Mouse (Mus musculus) MEL (cell line): Measurements from ENCODE around the gene Hist1h1c. TPM values are rescaled to one million over a fixed set of nuclear protein-coding genes. Genes with fewer than 3 reads are reported as not detected.
"Not testable (repeated sequence)": the region's sequence is repeated elsewhere in the genome, so short reads cannot be mapped to it uniquely, and the experiment has no call there.

Experiments
- DNase-seq: peaks from one replicate; pipeline ENCODE4 v3.0.0; 2011; ENCODE audit warnings: low read depth, low spot score
- H3K27ac ChIP-seq: 2 replicates; pipeline ENCODE4 v1.5.1; 2012; ENCODE audit warnings: low read depth, mild to moderate bottlenecking, control low read depth, low read length, moderate library complexity; ENCODE audit not compliant: control insufficient read depth
- H3K27me3 ChIP-seq, 2 experiments: fragments of 150-350 bp in 1 of 2; sonication (generic) in 1 of 2; 2 replicates each; pipeline ENCODE4 v1.6.1; 2012; ENCODE audit warnings: low read length in 2 of 2, mild to moderate bottlenecking in 2 of 2, improper control_type of control experiment in 1 of 2, moderate library complexity in 1 of 2; ENCODE audit not compliant: insufficient read depth in 2 of 2, control insufficient read depth in 1 of 2
- H3K36me3 ChIP-seq, 2 experiments: 2 replicates each; pipeline ENCODE4 v1.6.1; 2012 to 2014; ENCODE audit warnings: low read length in 2 of 2, improper control_type of control experiment in 1 of 2, inconsistent platforms in 1 of 2, mild to moderate bottlenecking in 1 of 2; ENCODE audit not compliant: insufficient read depth in 2 of 2, control insufficient read depth in 1 of 2
- H3K4me1 ChIP-seq, 2 experiments: fragments of 150-350 bp in 1 of 2; sonication (generic) in 1 of 2; 2 replicates each; pipeline ENCODE4 v1.6.1; 2012; ENCODE audit warnings: low read length in 2 of 2, improper control_type of control experiment in 1 of 2, mild to moderate bottlenecking in 1 of 2; ENCODE audit not compliant: insufficient read depth in 2 of 2, control insufficient read depth in 1 of 2
- H3K4me3 ChIP-seq, 2 experiments: fragments of 150-350 bp in 1 of 2; sonication (generic) in 1 of 2; 2 replicates each; pipeline ENCODE4 v1.5.1; 2012; ENCODE audit warnings: low read depth in 2 of 2, low read length in 2 of 2, mild to moderate bottlenecking in 2 of 2, moderate library complexity in 2 of 2, control low read depth in 1 of 2, improper control_type of control experiment in 1 of 2; ENCODE audit not compliant: control insufficient read depth in 1 of 2, insufficient read depth in 1 of 2
- H3K79me2 ChIP-seq: 2 replicates; pipeline ENCODE4 v1.6.1; 2012; ENCODE audit warnings: mild to moderate bottlenecking, low read length, moderate library complexity; ENCODE audit not compliant: control insufficient read depth, poor library complexity, insufficient read depth
- H3K9ac ChIP-seq: 2 replicates; pipeline ENCODE4 v1.6.1; 2012; ENCODE audit warnings: low read depth, mild to moderate bottlenecking, control low read depth, low read length, moderate library complexity; ENCODE audit not compliant: control insufficient read depth, poor library complexity, severe bottlenecking
- H3K9me3 ChIP-seq: fragments of 150-350 bp; sonication (generic); replicated peaks from 2 replicates; pipeline ENCODE4 v1.6.1; 2012; ENCODE audit warnings: mild to moderate bottlenecking, low read length, improper control_type of control experiment, moderate library complexity; ENCODE audit not compliant: insufficient read depth
- CHD1 ChIP-seq: IDR thresholded peaks from 2 replicates; pipeline ENCODE4 v1.6.1; 2012; ENCODE audit warnings: low read depth, mild to moderate bottlenecking, inconsistent platforms, low read length, improper control_type of control experiment
- GATA1 ChIP-seq: IDR thresholded peaks from 2 replicates; pipeline ENCODE4 v1.6.1; 2011; ENCODE audit warnings: low read depth, low read length, improper control_type of control experiment
- MAFK ChIP-seq: IDR thresholded peaks from 2 replicates; pipeline ENCODE4 v1.6.1; 2011; ENCODE audit warnings: low read depth, mild to moderate bottlenecking, low read length, improper control_type of control experiment, borderline replicate concordance
- MXI1 ChIP-seq: IDR thresholded peaks from 2 replicates; pipeline ENCODE4 v1.6.1; 2011; ENCODE audit warnings: mild to moderate bottlenecking, low read depth, low read length, improper control_type of control experiment
- SMC3 ChIP-seq: IDR thresholded peaks from 2 replicates; pipeline ENCODE4 v1.6.1; 2011; ENCODE audit warnings: low read depth, low read length, improper control_type of control experiment
- TAL1 ChIP-seq: IDR thresholded peaks from 2 replicates; pipeline ENCODE4 v1.6.1; 2012; ENCODE audit warnings: mild to moderate bottlenecking, inconsistent platforms, low read length, moderate library complexity, mixed read lengths
- TBP ChIP-seq: IDR thresholded peaks from 2 replicates; pipeline ENCODE4 v1.8.0; 2011; ENCODE audit warnings: low read depth, low read length, improper control_type of control experiment
- USF1 ChIP-seq: IDR thresholded peaks from 2 replicates; pipeline ENCODE4 v1.6.1; 2014; ENCODE audit warnings: low read depth, mild to moderate bottlenecking, inconsistent platforms, low read length, improper control_type of control experiment, moderate library complexity
- USF2 ChIP-seq, 2 experiments: IDR thresholded peaks; 2 replicates each; pipeline ENCODE4 v1.6.1; 2011 to 2012; ENCODE audit warnings: improper control_type of control experiment in 2 of 2, low read length in 2 of 2, borderline replicate concordance in 1 of 2, inconsistent platforms in 1 of 2, low read depth in 1 of 2, mild to moderate bottlenecking in 1 of 2; ENCODE audit not compliant: insufficient read depth in 1 of 2
- ZNF384 ChIP-seq: IDR thresholded peaks from 2 replicates; pipeline ENCODE4 v1.6.1; 2012; ENCODE audit warnings: low read depth, mild to moderate bottlenecking, inconsistent platforms, low read length, improper control_type of control experiment
- polyA plus RNA-seq, 2 experiments: library from polyadenylated mRNA; stranded (reverse) in 1 of 2; unstranded in 1 of 2; fragments of >175 nt in 1 of 2; fragments of >200 nt in 1 of 2; gene quantifications; 2 replicates each; pipeline versions ENCODE4 v1.2.1 to v1.2.4; 2012; ENCODE audit warnings: low replicate concordance in 2 of 2, low read depth in 1 of 2; ENCODE audit not compliant: insufficient read length in 2 of 2, insufficient read depth in 1 of 2, missing spikeins in 1 of 2
- total RNA-seq: library from RNA; depleted of rRNA; stranded (reverse); fragments of 300-350 nt; gene quantifications from 2 replicates; pipeline ENCODE4 v1.2.3, GENCODE M21; 2012

Hist1h1c gene
- total and polyA plus RNA-seq, 3 experiments, result 3.8 to 348 TPM; not detected in 1

DNA sequence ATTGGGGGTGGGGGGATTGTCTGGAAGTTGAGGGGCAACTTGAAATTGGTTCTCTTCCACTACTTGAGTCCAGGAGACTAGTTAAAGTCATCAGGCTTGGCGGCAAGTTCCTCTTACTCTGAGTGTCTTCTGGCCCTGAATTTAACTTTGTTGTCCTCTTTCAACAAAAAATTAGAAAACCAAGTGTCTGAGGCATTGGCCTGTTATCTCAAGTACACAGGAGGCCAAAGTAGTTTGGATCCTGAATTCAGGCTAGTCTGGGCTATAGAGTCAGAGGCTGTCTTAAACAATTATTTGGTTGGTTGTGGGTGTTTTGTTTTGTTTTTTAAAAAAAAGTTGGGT lies 26.5 kb downstream of the Hist1h1c start:
- H3K36me3 ChIP-seq, result peaks cover 0 to 27% of the 10 kb centered on the region in 2 experiments; a peak in 2 of 4 replicates
- DNase-seq, result peak; percentile 85
- no peaks in the 10 kb centered on the region; the same call in 1 of the 2 replicates for H3K79me2 ChIP-seq
- H3K9me3 ChIP-seq, result no peaks in the 10 kb centered on the region
- H3K4me1 ChIP-seq, result peaks cover 6 to 18% of the 10 kb centered on the region in 2 experiments
- TF ChIP-seq TAL1 (peak; percentile 75), TBP (no peak)
- TF ChIP-seq, all 39 proteins: peak for 1
- peak overlapping the region; percentile 85 for H3K9ac ChIP-seq
- H3K4me3 ChIP-seq, result peak overlapping the region in 1 of 2 experiments; percentile 41; a peak in 2 of 4 replicates
- H3K27me3 ChIP-seq, result no peaks in the 10 kb centered on the region
- H3K27ac ChIP-seq, result peak overlapping the region; percentile 93

DNA sequence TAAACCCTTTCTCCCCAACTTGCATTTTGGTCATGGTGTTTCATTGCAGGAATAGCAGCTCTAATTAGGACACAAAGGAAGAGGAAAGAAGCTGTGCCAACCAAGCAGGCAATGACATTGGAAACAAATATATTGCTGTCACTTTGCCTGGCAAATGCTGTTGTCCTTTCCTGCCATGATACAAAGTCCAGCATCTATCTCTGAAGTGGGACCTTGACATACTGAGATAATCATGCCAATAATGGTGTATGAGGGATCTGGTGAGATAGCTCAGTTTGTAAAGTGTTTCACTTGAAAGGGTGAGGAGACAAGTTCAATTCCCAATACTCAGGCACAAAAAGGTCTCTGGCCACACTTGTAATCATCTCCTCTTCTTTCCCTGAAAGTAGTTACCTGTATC lies 28.2 kb downstream of the Hist1h1c start:
- H3K9me3 ChIP-seq, result no peaks in the 10 kb centered on the region
- H3K79me2 ChIP-seq, result no peaks in the 10 kb centered on the region; the same call in 1 of the 2 replicates
- peaks cover 0 to 27% of the 10 kb centered on the region in 2 experiments; a peak in 2 of 4 replicates for H3K36me3 ChIP-seq
- no peak overlapping the region for H3K9ac ChIP-seq
- DNase-seq, result no peak
- TF ChIP-seq TBP (no peak), USF1 (no peak), USF2 (IDR thresholded peaks at IDR 0.05; ENCODE audit: borderline replicate concordance in 1 of 2, insufficient read depth in 1 of 2, low read depth in 1 of 2, low read length in 2 of 2) (no peak), MAFK (no peak), MXI1 (no peak), CHD1 (no peak), ZNF384 (no peak)
- no peak overlapping the region for H3K4me3 ChIP-seq
- H3K4me1 ChIP-seq, result peaks cover 6 to 18% of the 10 kb centered on the region in 2 experiments
- H3K27me3 ChIP-seq, result no peaks in the 10 kb centered on the region
- no peak overlapping the region for H3K27ac ChIP-seq

DNA sequence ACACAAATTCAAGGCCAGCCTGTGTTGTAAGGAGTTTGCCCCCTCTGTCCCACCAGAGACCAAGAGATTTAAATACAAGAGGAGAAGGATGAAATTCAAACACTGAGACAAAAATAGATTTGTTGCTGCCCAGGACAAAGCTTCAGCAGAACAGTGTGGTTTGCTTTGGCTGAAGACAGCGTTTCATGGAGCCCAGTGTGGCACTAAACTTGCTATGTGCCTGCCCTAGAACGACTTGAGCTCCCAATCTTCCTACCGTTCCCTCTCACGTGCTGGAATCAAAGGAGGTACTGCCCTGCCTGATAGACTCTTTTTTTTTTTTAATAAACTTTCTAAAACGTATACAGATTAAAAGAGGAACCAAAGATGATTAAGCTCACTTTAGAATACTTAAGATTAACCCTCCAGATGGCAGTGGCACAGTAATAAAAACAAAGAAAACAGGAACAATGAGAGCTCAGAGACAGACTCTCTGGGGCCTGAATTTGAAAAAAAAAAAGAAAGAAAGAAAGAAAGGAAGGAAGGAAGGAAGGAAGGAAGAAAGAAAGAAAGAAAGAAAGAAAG lies 30.3 kb downstream of the Hist1h1c start:
- peaks cover 0 to 22% of the 10 kb centered on the region in 2 experiments; a peak in 2 of 4 replicates for H3K36me3 ChIP-seq
- H3K27ac ChIP-seq, result peak overlapping the region; percentile 75
- H3K4me3 ChIP-seq, result peak overlapping the region in 1 of 2 experiments; percentile 15; a peak in 2 of 4 replicates
- TF ChIP-seq SMC3 (no peak), GATA1 (peak; percentile 30; the same call in 1 of the 2 replicates)
- TF ChIP-seq, all 39 proteins: peak for 1
- Histone ChIP-seq H3K4me1 (peaks cover 6 to 18% of the 10 kb centered on the region in 2 experiments), H3K9ac (peak overlapping the region; percentile 50), H3K79me2 (no peaks in the 10 kb centered on the region; the same call in 1 of the 2 replicates), H3K9me3 (no peaks in the 10 kb centered on the region), H3K27me3 (no peaks in the 10 kb centered on the region)
- peak; percentile 73 for DNase-seq

DNA sequence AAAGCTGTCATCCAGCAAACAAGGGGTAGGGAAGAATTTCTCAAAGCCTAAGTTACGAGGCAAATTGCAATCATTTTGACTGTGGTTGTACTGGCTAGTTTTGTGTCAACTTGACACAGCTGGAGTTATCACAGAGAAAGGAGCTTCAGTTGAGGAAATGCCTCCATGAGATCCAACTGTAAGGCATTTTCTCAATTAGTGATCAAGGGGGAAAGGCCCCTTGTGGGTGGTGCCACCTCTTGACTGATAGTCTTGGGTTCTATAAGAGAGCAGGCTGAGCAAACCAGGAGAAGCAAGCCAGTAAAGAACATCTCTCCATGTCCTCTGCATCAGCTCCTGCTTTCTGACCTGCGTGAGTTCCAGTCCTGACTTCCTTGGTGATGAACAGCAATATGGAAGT lies 31.0 kb downstream of the Hist1h1c start, which contains the start of gene Trim38:
TSS of gene Trim38 (plus strand) at position 301 of the 400 bp plus-strand sequence.
- H3K4me3 ChIP-seq, result peak within 1 kb of the TSS; percentile 15 to 39
- H3K79me2 ChIP-seq, H3K27me3 ChIP-seq, DNase-seq, H3K9me3 ChIP-seq: not testable (repeated sequence)
- H3K9ac ChIP-seq, result peak within 1 kb of the TSS; percentile 50
- peaks cover 6 to 13% of the 10 kb centered on the region in 2 experiments for H3K4me1 ChIP-seq
- H3K36me3 ChIP-seq, result peaks cover 0 to 17% of the 10 kb centered on the region in 2 experiments; a peak in 2 of 4 replicates
- peak within 1 kb of the TSS; percentile 75 for H3K27ac ChIP-seq
